Mouse (Mus musculus) heart, embryonic 10.5 days (tissue): ENCODE measurements around the gene Olfr243. TPM values are rescaled to one million over a fixed set of nuclear protein-coding genes. Genes with fewer than 3 reads are reported as not detected.

ENCODE experiments used
- polyA plus RNA-seq: library from polyadenylated mRNA; unstranded; fragments of >200 nt; fragmentation: Nextera tagmentation; extraction: Ambion mirVana; gene quantifications from 2 replicates; pipeline ENCODE4 v1.2.1, GENCODE M21; 2016

The Olfr243 gene
- polyA plus RNA-seq, 1 experiment from 2014 or later: not detected

Other genes with a start within 250 kb of the Olfr243 start
- gene Olfr608, start 244.8 kb upstream of the Olfr243 start, polyA plus RNA-seq: 0.14 TPM in 1 of 2 replicates, not detected in the other
- not detected in 2 replicates for gene Olfr609, start 216.6 kb upstream of the Olfr243 start, polyA plus RNA-seq
- gene Olfr610, start 202.5 kb upstream of the Olfr243 start, polyA plus RNA-seq: not detected in 2 replicates
- not detected in 2 replicates for gene Olfr611, start 193.8 kb upstream of the Olfr243 start, polyA plus RNA-seq
- not detected in 2 replicates for gene Olfr612, start 172.0 kb upstream of the Olfr243 start, polyA plus RNA-seq
- gene Olfr613, start 166.6 kb upstream of the Olfr243 start, polyA plus RNA-seq: not detected in 2 replicates
- gene Olfr615, start 158.6 kb upstream of the Olfr243 start, polyA plus RNA-seq: not detected in 2 replicates
- gene Olfr616, start 145.5 kb upstream of the Olfr243 start, polyA plus RNA-seq: not detected in 2 replicates
- not detected in 2 replicates for gene Olfr617, start 141.6 kb upstream of the Olfr243 start, polyA plus RNA-seq
- not detected in 2 replicates for gene Olfr618, start 124.6 kb upstream of the Olfr243 start, polyA plus RNA-seq
- not detected in 2 replicates for gene Olfr619, start 114.1 kb upstream of the Olfr243 start, polyA plus RNA-seq
- not detected in 2 replicates for gene Olfr620, start 102.1 kb upstream of the Olfr243 start, polyA plus RNA-seq
- not detected in 2 replicates for gene Olfr622, start 72.0 kb upstream of the Olfr243 start, polyA plus RNA-seq
- gene Olfr623, start 51.0 kb upstream of the Olfr243 start, polyA plus RNA-seq: not detected in 2 replicates
- gene Olfr624, start 43.5 kb upstream of the Olfr243 start, polyA plus RNA-seq: not detected in 2 replicates
- gene Olfr625-ps1, start 32.0 kb upstream of the Olfr243 start, polyA plus RNA-seq: not detected in 2 replicates
- not detected in 2 replicates for gene Olfr628, start 15.7 kb downstream of the Olfr243 start, polyA plus RNA-seq
- gene Olfr629, start 30.3 kb downstream of the Olfr243 start, polyA plus RNA-seq: not detected in 2 replicates
- not detected in 2 replicates for gene Olfr630, start 42.7 kb downstream of the Olfr243 start, polyA plus RNA-seq
- gene Olfr69, start 56.9 kb downstream of the Olfr243 start, polyA plus RNA-seq: not detected in 2 replicates
- not detected in 2 replicates for gene Olfr68, start 65.0 kb downstream of the Olfr243 start, polyA plus RNA-seq
- not detected in 2 replicates for gene Olfr67, start 77.2 kb downstream of the Olfr243 start, polyA plus RNA-seq
- 442 and 979 TPM in 2 replicates for gene Hbb-bt, start 99.3 kb downstream of the Olfr243 start, polyA plus RNA-seq
- gene Hbb-bs, start 113.4 kb downstream of the Olfr243 start, polyA plus RNA-seq: 173 and 274 TPM in 2 replicates
- 0.28 and 1.2 TPM in 2 replicates for gene Hbb-bh2, start 125.8 kb downstream of the Olfr243 start, polyA plus RNA-seq
- 8,898 and 9,884 TPM in 2 replicates for gene Hbb-bh1, start 128.5 kb downstream of the Olfr243 start, polyA plus RNA-seq
- 17,516 and 23,478 TPM in 2 replicates for gene Hbb-y, start 138.5 kb downstream of the Olfr243 start, polyA plus RNA-seq
- gene Olfr66, start 171.6 kb downstream of the Olfr243 start, polyA plus RNA-seq: not detected in 2 replicates
- gene Olfr64, start 179.8 kb downstream of the Olfr243 start, polyA plus RNA-seq: not detected in 2 replicates
- not detected in 2 replicates for gene Olfr65, start 188.8 kb downstream of the Olfr243 start, polyA plus RNA-seq
- gene Olfr631, start 214.2 kb downstream of the Olfr243 start, polyA plus RNA-seq: not detected in 2 replicates
- gene Olfr632, start 219.7 kb downstream of the Olfr243 start, polyA plus RNA-seq: not detected in 2 replicates
- gene Olfr633, start 229.8 kb downstream of the Olfr243 start, polyA plus RNA-seq: not detected in 2 replicates